Mouse (Mus musculus) layer of hippocampus, adult 2 months (tissue): Measurements from ENCODE around the gene Plcb4. TPM values are rescaled to one million over a fixed set of nuclear protein-coding genes. Genes with fewer than 3 reads are reported as not detected.
"Not testable (repeated sequence)": the region's sequence is repeated elsewhere in the genome, so short reads cannot be mapped to it uniquely, and the experiment has no call there.

Experiments
- DNase-seq, 2 experiments: peaks; one replicate each; pipeline ENCODE4 v3.0.0; 2022; ENCODE audit warnings: low spot score in 2 of 2
- H3K27ac ChIP-seq: fragments of 200-600 bp; 2 replicates; pipeline ENCODE4 v1.8.1; 2022
- H3K4me3 ChIP-seq: fragments of 200-600 bp; 2 replicates; pipeline ENCODE4 v1.8.1; 2022; ENCODE audit warnings: mild to moderate bottlenecking
- CTCF ChIP-seq: fragments of 200-600 bp; conservative IDR thresholded peaks from 2 replicates; pipeline ENCODE4 v1.8.1; 2022; ENCODE audit warnings: antibody characterized with exemption, mild to moderate bottlenecking, moderate library complexity
- total RNA-seq, 2 experiments: library from RNA; stranded (reverse); gene quantifications; 2 replicates each; pipeline ENCODE4 v1.2.3; 2021

The Plcb4 gene
- total RNA-seq, 2 experiments from 2014 or later: 20.9 to 21.0 TPM

DNA sequence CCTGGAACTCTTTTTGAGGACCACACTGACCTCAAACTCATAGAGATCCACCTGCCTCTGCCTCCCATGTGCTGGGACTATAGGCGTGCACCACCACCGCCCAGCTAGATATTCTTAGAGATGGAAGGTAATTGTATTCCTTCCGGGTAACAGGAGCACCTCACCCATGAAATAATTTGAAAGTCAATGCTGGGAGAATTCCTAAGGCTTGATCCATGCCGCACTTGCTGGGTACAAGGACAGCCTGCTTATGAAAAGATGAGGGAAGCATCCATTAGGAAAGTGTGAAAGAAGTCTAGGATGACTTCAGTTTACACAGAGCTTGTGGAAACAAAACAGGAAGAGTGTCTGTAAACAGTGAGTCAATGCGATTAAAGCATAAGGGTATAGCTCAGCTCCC is 232.9 kb downstream of the Plcb4 start:
- DNase-seq: no peak
- no peak for TF ChIP-seq CTCF
- no peak overlapping the region for H3K4me3 ChIP-seq
- no peak overlapping the region for H3K27ac ChIP-seq

DNA sequence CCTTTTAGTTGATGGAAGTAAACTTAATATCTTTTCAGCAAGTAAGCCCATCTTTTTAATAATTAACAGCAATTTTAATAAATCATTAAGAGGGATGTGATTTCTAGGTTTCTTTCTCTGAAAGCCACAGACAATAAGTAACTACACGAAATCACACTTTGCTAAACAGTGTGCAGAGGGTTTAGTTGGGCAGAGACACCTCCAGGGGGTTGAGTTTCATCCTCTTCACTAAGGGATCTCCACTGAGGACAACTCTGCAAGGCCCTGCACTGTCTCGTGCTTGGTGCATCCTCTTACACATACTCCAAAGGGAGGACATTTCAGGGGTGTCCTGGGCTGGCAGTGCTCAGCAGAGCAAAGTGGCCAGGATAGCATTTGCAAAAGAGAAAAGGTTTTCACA is 235.8 kb downstream of the Plcb4 start:
- no peak overlapping the region for H3K27ac ChIP-seq
- TF ChIP-seq CTCF: no peak
- no peak for DNase-seq
- no peak overlapping the region for H3K4me3 ChIP-seq

DNA sequence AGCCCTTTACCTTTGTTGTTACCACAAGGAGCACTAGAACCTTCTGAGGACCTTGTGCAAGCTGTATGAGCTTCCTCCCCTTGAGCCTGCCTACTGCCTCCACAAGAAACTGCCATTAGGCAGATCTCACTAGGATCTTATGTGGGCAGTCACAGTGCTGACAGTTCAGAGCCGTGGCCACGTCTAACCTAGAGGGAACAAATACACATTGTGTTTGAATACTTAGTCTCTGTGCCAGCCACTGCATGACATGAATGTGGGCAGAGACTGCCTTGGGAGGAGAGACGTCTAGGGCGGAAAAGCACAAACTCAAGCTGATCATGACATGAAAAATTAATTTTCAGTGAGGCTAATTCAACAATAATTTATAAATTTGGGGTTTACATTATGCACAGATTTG is 239.2 kb downstream of the Plcb4 start:
- DNase-seq: peak in 1 of 2 experiments; percentile 11
- no peak for TF ChIP-seq CTCF
- Histone ChIP-seq H3K4me3 (no peak overlapping the region), H3K27ac (peak overlapping the region; percentile 65)

DNA sequence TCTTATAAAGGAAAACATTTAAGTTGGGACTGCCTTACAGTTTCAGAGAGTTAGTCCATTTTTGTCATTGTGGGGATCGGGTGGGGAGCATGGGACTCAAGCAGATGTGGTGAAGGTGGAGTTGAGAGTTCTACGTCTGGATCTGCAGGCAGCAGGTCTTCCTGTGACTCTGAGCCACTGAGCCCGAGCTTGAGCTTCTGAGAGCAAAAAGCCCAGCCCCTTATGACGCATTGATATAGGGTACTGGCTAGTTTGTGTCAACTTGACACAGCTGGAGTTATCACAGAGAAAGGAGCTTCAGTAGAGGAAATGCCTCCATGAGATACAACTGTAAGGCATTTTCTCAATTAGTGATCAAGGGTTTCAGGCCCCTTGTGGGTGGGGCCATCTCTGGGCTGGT is 241.1 kb downstream of the Plcb4 start:
- H3K27ac ChIP-seq, DNase-seq, H3K4me3 ChIP-seq: not testable (repeated sequence)

DNA sequence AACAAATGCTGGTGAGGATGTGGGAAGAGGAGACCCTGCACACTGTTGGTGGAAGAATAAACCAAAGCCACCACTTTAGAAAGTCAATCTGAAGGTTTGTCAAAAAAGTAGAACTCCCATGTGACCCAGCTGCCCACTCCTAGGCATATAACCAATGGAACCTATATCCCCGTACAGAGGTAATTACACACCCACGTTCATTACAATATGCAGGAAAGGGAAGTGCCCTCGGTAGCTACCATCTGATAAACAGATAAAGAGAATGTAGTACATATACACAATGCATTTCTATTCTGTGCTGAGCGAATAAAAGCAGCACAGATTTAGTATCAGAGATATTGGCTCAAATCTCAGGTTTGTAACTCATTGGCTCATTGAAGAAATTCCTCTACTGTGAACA is 242.2 kb downstream of the Plcb4 start:
- no peak for TF ChIP-seq CTCF
- Histone ChIP-seq H3K4me3 (no peak overlapping the region), H3K27ac (no peak overlapping the region)
- no peak for DNase-seq

DNA sequence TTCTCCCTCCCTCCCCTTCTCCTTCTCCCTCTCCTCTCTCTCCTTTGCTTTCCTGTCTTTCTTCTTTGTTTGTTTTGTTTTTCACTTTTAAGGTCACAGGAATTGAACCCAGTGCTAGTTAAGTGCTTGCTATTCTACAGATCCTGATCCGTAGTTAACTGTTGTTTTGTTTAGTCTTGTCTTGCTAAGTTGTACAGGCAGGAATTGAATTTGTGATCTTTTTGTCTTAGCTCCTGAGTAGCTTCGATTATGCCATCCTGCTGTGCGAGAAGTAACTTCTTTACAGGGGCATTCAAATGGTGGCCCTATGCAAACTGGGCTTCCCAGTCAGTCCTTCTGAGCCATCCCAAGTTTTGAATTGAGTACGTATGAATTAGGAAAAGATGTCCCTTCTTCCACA is 245.5 kb downstream of the Plcb4 start:
- no peak for TF ChIP-seq CTCF
- Histone ChIP-seq H3K27ac (no peak overlapping the region), H3K4me3 (no peak overlapping the region)
- no peak for DNase-seq

DNA sequence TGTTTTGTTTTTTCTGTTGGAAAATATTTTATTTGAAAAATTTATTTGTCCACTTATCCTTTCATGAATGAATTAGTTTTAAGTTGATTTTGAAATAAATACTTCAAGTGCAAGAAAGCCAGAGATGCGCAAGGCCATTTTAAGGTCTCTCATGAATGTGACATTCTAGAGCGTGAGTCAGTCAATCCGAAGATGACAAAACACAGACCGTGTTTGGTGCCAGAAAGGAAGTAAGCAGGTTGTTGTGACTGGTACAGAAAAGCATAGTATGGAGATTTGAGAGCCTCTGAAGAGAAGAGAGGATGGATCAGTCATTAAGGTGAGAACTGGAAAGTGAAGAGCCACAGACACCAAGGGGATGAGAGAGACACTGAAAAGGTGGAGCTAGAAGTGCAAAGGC is 246.0 kb downstream of the Plcb4 start:
- Histone ChIP-seq H3K4me3 (no peak overlapping the region), H3K27ac (no peak overlapping the region)
- no peak for DNase-seq
- TF ChIP-seq CTCF: no peak

DNA sequence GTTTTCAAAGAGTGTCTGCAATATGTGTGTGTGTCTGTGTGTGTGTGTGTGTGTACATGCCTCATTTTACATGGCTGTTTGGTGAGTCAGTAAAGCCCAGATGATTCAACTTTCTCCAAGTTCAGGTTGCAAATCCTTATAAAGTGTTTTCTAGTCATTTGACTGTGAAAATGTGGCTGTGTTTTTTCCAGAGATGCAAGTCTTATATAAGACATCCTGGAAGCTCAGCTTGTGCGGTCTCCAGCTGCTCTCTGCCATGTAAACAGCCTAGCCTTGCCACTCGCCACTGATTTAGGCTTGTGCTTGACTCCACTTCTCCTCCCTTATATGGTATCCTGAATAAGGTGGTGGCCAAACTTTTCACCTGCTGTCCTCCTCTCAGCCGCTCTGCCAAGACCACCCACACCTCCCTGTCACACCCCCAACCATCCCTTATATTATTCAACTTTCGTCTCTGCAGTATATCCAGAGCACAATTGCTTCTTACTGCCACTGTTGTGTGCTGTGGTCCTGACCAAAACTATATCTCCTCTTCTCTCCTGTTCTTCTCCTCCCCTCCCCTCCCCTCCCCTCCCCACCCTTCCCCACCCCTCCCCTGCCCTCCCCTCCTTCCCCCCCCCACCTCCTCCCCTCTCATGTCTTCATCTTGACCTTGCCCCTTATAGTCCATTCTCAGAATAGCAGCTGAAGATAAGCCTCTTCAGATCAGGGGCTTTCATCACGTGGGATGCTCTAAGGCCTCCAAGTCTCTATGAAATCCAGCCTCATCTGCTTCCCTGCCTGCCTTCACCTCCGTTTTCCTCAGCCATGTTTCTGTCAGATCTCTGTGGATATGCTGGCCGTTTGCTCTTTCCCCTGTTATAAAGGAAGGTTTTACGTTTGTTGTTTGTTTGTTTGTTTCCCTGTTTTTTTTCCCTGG is 255.8 kb downstream of the Plcb4 start:
- H3K4me3 ChIP-seq: no peak overlapping the region
- no peak for TF ChIP-seq CTCF
- no peak overlapping the region for H3K27ac ChIP-seq
- peak in 1 of 2 experiments; percentile 30 for DNase-seq

DNA sequence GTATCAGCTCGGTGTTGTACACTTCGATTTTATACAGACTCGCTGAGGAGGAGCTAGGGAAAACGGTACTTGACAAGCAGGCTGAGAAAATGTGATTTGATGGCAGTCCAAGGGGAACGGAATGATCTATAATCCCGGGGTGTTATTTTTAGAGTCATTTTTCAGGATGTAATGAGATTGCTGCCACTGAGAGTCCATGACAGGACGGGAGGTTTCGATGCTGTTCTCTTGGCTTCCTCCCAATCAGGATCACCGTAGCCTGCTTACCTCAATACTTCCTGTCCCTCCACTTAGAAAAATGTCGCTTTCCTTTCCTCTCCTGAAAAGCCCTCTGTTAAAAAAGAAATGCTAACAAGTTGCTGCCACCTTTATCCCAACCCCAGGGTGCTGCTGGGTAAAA is 257.1 kb downstream of the Plcb4 start:
- TF ChIP-seq CTCF: no peak
- no peak for DNase-seq
- H3K4me3 ChIP-seq: no peak overlapping the region
- H3K27ac ChIP-seq: no peak overlapping the region

DNA sequence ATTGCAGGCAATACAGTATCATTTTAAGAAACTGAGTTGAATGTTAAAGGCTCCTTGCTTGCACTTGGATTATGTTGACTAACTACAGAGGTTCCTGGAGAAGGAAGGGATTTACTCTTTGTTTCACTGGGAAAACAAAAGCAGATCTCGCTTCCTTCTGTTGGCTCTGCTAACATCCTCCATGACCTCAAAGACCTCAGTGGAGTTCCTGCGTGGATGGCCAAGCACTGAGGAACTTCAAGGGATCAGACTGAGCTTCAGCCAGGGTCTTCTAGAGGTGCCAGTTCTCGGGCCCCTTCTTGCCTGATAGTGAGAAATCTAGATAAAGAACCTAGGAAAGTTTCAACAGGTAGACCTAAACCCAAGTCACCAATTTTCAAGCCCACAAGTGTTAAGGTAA is 258.2 kb downstream of the Plcb4 start:
- no peak for TF ChIP-seq CTCF
- DNase-seq: no peak
- H3K27ac ChIP-seq: no peak overlapping the region
- no peak overlapping the region for H3K4me3 ChIP-seq

DNA sequence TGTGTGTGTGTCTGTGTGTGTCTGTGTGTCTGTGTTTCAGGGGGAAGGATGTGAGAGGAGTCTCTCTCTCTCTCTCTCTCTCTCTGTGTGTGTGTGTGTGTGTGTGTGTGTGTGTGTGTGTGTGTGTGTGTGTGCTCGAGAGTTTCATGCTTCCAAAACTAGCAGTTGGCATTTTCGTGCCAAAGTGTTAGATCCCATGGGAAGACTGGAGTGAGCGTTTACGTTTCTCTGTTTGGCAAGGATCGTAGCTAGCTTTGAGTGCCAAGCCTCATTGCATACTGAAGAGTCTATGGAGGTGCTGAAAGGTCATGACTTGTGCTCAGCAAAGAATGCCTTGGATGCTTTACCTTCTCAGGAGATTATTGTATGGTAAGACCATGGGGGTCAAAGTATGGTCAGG is 259.3 kb downstream of the Plcb4 start:
- TF ChIP-seq CTCF: no peak

DNA sequence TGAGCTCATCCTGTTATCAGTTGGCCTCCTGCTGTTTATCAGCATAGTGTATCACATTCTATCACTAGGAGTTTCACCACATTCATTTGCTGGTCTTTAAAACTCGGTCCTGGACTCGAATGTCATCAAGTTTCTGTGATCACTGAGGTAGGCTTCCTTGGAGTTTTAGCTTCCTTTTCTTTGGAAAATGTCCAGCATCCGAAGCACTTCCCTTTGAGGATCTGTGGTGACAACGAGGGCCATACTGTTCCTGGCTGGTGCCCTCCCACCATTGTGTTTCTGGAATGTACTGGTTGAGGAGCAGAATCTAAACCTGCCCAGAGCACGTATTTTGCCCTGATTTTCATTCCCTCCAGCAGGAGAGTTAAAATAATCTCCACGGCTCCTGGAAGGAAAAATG is 260.8 kb downstream of the Plcb4 start:
- DNase-seq: no peak
- H3K27ac ChIP-seq: no peak overlapping the region
- no peak overlapping the region for H3K4me3 ChIP-seq
- no peak for TF ChIP-seq CTCF

More for the DNA sequence above, 259.3 kb downstream of the Plcb4 start:
- Histone ChIP-seq H3K4me3 (no peak overlapping the region), H3K27ac (no peak overlapping the region)
- no peak for DNase-seq

DNA sequence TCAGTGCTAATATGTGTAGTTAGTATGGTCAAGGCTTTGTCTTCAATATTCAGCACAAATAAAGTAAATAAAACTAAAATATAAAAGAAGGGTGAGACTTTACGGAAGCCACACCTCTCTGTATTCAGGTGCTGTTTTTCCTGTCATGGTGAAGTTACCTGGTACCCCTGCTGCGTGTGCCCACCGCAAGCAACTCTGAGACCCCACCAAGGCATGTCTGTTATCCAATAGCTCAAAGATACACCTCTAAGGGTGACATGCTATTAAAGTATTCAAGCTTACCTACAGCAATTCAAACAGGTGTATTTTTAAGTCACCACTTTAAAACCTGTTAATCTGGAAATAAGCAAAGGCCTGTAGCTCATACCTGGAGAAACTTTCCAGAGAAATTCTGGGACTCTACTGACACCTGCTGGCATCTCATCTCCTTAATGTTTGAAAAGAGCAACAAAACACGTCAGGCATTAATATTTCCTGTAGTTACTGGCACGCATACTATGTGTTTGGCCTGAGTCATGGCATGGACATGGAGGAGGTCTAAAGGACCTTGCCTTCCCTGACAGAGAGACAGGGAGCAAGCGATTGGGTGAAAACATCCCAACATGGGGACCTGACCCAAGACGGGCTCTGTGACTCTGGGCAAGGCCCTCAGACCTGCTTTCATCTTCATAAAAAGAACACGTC is 268.0 kb downstream of the Plcb4 start:
- no peak overlapping the region for H3K27ac ChIP-seq
- peak; percentile 85 for TF ChIP-seq CTCF
- H3K4me3 ChIP-seq: no peak overlapping the region
- peak; percentile 18 to 63 for DNase-seq
